8 mouse cellular contexts compared by ENCODE assay signal in genomic region chr2:6547139-6547664, GRCm38 (mm10).
DNase-seq lines count a peak whose midpoint lies in the region; ATAC-seq lines count a peak whose summit lies in the region.

No protein-coding gene starts in this region.

- no peaks in the 10 kb centered on the region for H3K9me3 ChIP-seq in heart, embryonic 13.5 days
- no peaks in the 10 kb centered on the region for H3K9me3 ChIP-seq in hindbrain, embryonic 10.5 days
- no peaks in the 10 kb centered on the region for H3K9me3 ChIP-seq in midbrain, embryonic 11.5 days (ENCODE audit: control insufficient read depth, low read length)

- H3K4me2 ChIP-seq in heart, embryonic 13.5 days, result no peak overlapping the region
- no peak overlapping the region; the same call in 1 of the 2 replicates for H3K4me2 ChIP-seq in midbrain, embryonic 11.5 days

- ATAC-seq in heart, embryonic 13.5 days (ENCODE audit: extremely low read depth, insufficient number of reproducible peaks, low FRiP score, low TSS enrichment), result peak; percentile 51; the same call in 1 of the 2 replicates
- ATAC-seq in midbrain, embryonic 11.5 days (ENCODE audit: low FRiP score), result peak; percentile 88
- no peak for ATAC-seq in CD4-positive, CD25-positive, alpha-beta regulatory T cell, adult 4 months

- H3K4me3 ChIP-seq in heart, embryonic 13.5 days, result no peak overlapping the region
- H3K4me3 ChIP-seq in hindbrain, embryonic 10.5 days, result no peak overlapping the region
- H3K4me3 ChIP-seq in midbrain, embryonic 11.5 days (ENCODE audit: low read depth, low read length), result no peak overlapping the region

- WGBS in heart, embryonic 13.5 days, result 67% methylated on average over 9 of the region's 9 CpGs
- WGBS in hindbrain, embryonic 10.5 days, result 32% methylated on average over 9 of the region's 9 CpGs
- 17% methylated on average over 9 of the region's 9 CpGs for WGBS in midbrain, embryonic 11.5 days

- peak overlapping the region; percentile 57; the same call in 1 of the 2 replicates for H3K27ac ChIP-seq in heart, embryonic 13.5 days (replicated peaks)
- peak overlapping the region; percentile 87 for H3K27ac ChIP-seq in hindbrain, embryonic 10.5 days
- H3K27ac ChIP-seq in midbrain, embryonic 11.5 days (ENCODE audit: low read depth, low read length), result peak overlapping the region; percentile 76

- no peaks in the 10 kb centered on the region; the same call in 1 of the 2 replicates for H3K4me1 ChIP-seq in heart, embryonic 13.5 days
- peaks cover 28% of the 10 kb centered on the region for H3K4me1 ChIP-seq in hindbrain, embryonic 10.5 days (replicated peaks)
- H3K4me1 ChIP-seq in midbrain, embryonic 11.5 days (ENCODE audit: control insufficient read depth, insufficient read depth, low read length), result peaks cover 23% of the 10 kb centered on the region

- intact Hi-C loops in gastrocnemius, postnatal 36 days (cut with DNase I), result no loop called here

- no peaks in the 10 kb centered on the region for H3K27me3 ChIP-seq in heart, embryonic 13.5 days (replicated peaks)
- no peaks in the 10 kb centered on the region for H3K27me3 ChIP-seq in hindbrain, embryonic 10.5 days (ENCODE audit: insufficient read depth, poor library complexity, severe bottlenecking)
- H3K27me3 ChIP-seq in midbrain, embryonic 11.5 days (ENCODE audit: control insufficient read depth, insufficient read depth, low read length), result no peaks in the 10 kb centered on the region

- peaks cover 13% of the 10 kb centered on the region; the same call in 1 of the 2 replicates for H3K36me3 ChIP-seq in heart, embryonic 13.5 days
- H3K36me3 ChIP-seq in hindbrain, embryonic 10.5 days, result peaks cover 17% of the 10 kb centered on the region
- H3K36me3 ChIP-seq in midbrain, embryonic 11.5 days (ENCODE audit: control insufficient read depth, insufficient read depth, low read length), result no peaks in the 10 kb centered on the region; the same call in 1 of the 2 replicates

- no peak for DNase-seq in heart, adult 9 months (ENCODE audit: low spot score in 2 of 2)
- DNase-seq in cerebellum, postnatal 14 days, result peak; percentile 50 to 53
- peak; percentile 71 for DNase-seq in hindbrain, embryonic 10.5 days (ENCODE audit: low spot score)
- peak; percentile 94 for DNase-seq in midbrain, embryonic 11.5 days (ENCODE audit: low spot score, missing footprints)
- DNase-seq in gastrocnemius, postnatal 36 days, result no peak
- no peak for DNase-seq in frontal cortex, postnatal 10 days (ENCODE audit: low spot score in 2 of 2)

- no peak overlapping the region for H3K9ac ChIP-seq in heart, embryonic 13.5 days
- H3K9ac ChIP-seq in midbrain, embryonic 11.5 days (ENCODE audit: low read length), result peak overlapping the region; percentile 47

Comparison
In these comparisons a context has a peak if more than half of its experiments do, and no peak if none do; other contexts are left out.
1. DNase-seq: peak in cerebellum, postnatal 14 days (2 of 2), hindbrain, embryonic 10.5 days (single experiment) and midbrain, embryonic 11.5 days (single experiment); none in heart, adult 9 months (0 of 2), gastrocnemius, postnatal 36 days (0 of 2) and frontal cortex, postnatal 10 days (0 of 2).
2. Peak in every context shown above with its lines, with median percentiles within 50 percentile points of each other: H3K27ac ChIP-seq.